Mouse (Mus musculus): ENCODE measurements around the gene Gm20388. TPM values are rescaled to one million over a fixed set of nuclear protein-coding genes. Genes with fewer than 3 reads are reported as not detected.
A peak's percentile ranks its signal among the peaks of the same experiment; 100 is the strongest.

The Gm20388 gene
- polyA plus RNA-seq, 1 experiment: 49.7 TPM

DNA sequence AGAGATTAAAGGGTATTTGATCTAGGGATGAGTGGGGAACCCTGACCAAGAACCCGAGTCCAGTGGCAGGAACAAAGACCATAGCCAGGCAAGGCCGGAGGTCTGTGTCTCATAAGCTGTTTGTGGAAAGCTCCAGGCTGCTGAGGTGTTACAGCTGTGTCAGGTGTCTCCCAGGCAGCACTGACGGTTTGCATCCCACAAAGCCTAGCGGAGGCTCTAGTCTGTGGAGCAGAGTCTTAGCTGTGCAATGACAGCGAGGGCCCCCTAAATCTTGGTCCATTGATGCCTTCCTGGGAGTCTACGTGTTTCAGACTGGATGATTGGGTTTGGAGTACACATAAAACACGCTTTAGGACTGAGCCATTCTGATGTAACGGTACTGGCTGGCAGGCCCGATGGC, 3491.3 kb downstream of the Gm20388 start:
- WGBS: 89% methylated on average over 9 of the region's 9 CpGs
- TF ChIP-seq CTCF (conservative IDR thresholded peaks at IDR 0.05; ENCODE audit: insufficient read depth, insufficient read length, low read depth, low read length): no peak
- TF ChIP-seq POLR2A (IDR thresholded peaks at IDR 0.05; ENCODE audit: low read depth, low read length): no peak
- H3K4me3 ChIP-seq (ENCODE audit: insufficient read depth, low read depth, low read length): no peak overlapping the region
- DNase-seq: no peak
- H3K27me3 ChIP-seq (replicated peaks; ENCODE audit: control insufficient read depth, insufficient read depth, low read length): no peaks in the 10 kb centered on the region
- no peaks in the 10 kb centered on the region for H3K4me1 ChIP-seq (ENCODE audit: control insufficient read depth, insufficient read depth, low read length)
- no peak overlapping the region for H3K27ac ChIP-seq (ENCODE audit: insufficient read depth, low read depth, low read length)
- no peaks in the 10 kb centered on the region for H3K36me3 ChIP-seq (ENCODE audit: control insufficient read depth, insufficient read depth, low read length)

- Histone ChIP-seq H3K27me3 (replicated peaks; ENCODE audit: control insufficient read depth, insufficient read depth, low read length) (no peaks in the 10 kb centered on the region), H3K36me3 (ENCODE audit: control insufficient read depth, insufficient read depth, low read length) (no peaks in the 10 kb centered on the region), H3K4me1 (ENCODE audit: control insufficient read depth, insufficient read depth, low read length) (no peaks in the 10 kb centered on the region), H3K27ac (ENCODE audit: insufficient read depth, low read depth, low read length) (no peak overlapping the region), H3K4me3 (ENCODE audit: insufficient read depth, low read depth, low read length) (no peak overlapping the region)
- WGBS: 72% methylated on average over 9 of the region's 9 CpGs
- no peak for TF ChIP-seq POLR2A (IDR thresholded peaks at IDR 0.05; ENCODE audit: low read depth, low read length)
- TF ChIP-seq CTCF (conservative IDR thresholded peaks at IDR 0.05; ENCODE audit: insufficient read depth, insufficient read length, low read depth, low read length): no peak
- no peak for DNase-seq
These were observed 3492.2 kb downstream of the Gm20388 start for GRCm38 (mm10) chr8:123402730-123403326.

GRCm38 (mm10) chr8:123404521-123404920, 3493.9 kb downstream of the Gm20388 start:
- 20% methylated on average over 8 of the region's 8 CpGs for WGBS
- Histone ChIP-seq H3K36me3 (ENCODE audit: control insufficient read depth, insufficient read depth, low read length) (no peaks in the 10 kb centered on the region), H3K4me3 (ENCODE audit: insufficient read depth, low read depth, low read length) (no peak overlapping the region), H3K4me1 (ENCODE audit: control insufficient read depth, insufficient read depth, low read length) (no peaks in the 10 kb centered on the region), H3K27ac (ENCODE audit: insufficient read depth, low read depth, low read length) (no peak overlapping the region), H3K27me3 (replicated peaks; ENCODE audit: control insufficient read depth, insufficient read depth, low read length) (no peaks in the 10 kb centered on the region)
- DNase-seq: no peak
- TF ChIP-seq POLR2A (IDR thresholded peaks at IDR 0.05; ENCODE audit: low read depth, low read length) (no peak), CTCF (conservative IDR thresholded peaks at IDR 0.05; ENCODE audit: insufficient read depth, insufficient read length, low read depth, low read length) (no peak)

DNA sequence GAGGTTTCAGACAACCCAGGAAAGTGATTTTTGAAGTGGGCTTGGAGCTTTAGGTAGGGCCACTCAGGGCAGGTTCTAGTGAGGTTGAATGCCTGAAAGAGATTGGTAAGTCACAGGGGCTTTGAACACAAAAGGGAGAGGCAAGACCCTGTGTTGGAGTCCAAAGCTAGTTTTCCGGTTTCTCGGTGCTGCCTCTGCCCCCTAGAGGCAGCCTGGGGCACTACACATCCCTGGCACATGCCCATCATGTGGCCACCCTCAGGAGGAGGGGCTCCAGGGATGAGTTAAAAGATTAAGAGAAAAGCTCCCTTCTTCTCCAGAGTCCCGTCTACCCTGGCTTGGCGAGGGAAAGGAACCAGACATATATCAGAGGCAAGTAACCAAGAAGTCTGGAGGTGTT, 3496.1 kb downstream of the Gm20388 start, which contains the start of gene Mc1r:
Gene Mc1r (plus strand): TSS at position 322 of the 400 bp plus-strand sequence.
- TF ChIP-seq POLR2A (IDR thresholded peaks at IDR 0.05; ENCODE audit: low read depth, low read length): no peak
- peak; percentile 80 for TF ChIP-seq CTCF (conservative IDR thresholded peaks at IDR 0.05; ENCODE audit: insufficient read depth, insufficient read length, low read depth, low read length)
- 14% methylated on average over 4 of the region's 4 CpGs for WGBS
- peak; percentile 64 for DNase-seq
- no peak within 1 kb of the TSS for H3K4me3 ChIP-seq (ENCODE audit: insufficient read depth, low read depth, low read length)
- no peaks in the 10 kb centered on the region for H3K36me3 ChIP-seq (ENCODE audit: control insufficient read depth, insufficient read depth, low read length)
- no peaks in the 10 kb centered on the region for H3K27me3 ChIP-seq (replicated peaks; ENCODE audit: control insufficient read depth, insufficient read depth, low read length)
- no peaks in the 10 kb centered on the region for H3K4me1 ChIP-seq (ENCODE audit: control insufficient read depth, insufficient read depth, low read length)
- no peak within 1 kb of the TSS for H3K27ac ChIP-seq (ENCODE audit: insufficient read depth, low read depth, low read length)

DNA sequence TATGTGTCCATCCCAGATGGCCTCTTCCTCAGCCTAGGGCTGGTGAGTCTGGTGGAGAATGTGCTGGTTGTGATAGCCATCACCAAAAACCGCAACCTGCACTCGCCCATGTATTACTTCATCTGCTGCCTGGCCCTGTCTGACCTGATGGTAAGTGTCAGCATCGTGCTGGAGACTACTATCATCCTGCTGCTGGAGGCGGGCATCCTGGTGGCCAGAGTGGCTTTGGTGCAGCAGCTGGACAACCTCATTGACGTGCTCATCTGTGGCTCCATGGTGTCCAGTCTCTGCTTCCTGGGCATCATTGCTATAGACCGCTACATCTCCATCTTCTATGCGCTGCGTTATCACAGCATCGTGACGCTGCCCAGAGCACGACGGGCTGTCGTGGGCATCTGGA, 3497.0 kb downstream of the Gm20388 start:
- no peaks in the 10 kb centered on the region for H3K4me1 ChIP-seq (ENCODE audit: control insufficient read depth, insufficient read depth, low read length)
- no peak overlapping the region for H3K4me3 ChIP-seq (ENCODE audit: insufficient read depth, low read depth, low read length)
- DNase-seq: no peak
- no peaks in the 10 kb centered on the region for H3K36me3 ChIP-seq (ENCODE audit: control insufficient read depth, insufficient read depth, low read length)
- no peaks in the 10 kb centered on the region for H3K27me3 ChIP-seq (replicated peaks; ENCODE audit: control insufficient read depth, insufficient read depth, low read length)
- H3K27ac ChIP-seq (ENCODE audit: insufficient read depth, low read depth, low read length): no peak overlapping the region
- TF ChIP-seq POLR2A (IDR thresholded peaks at IDR 0.05; ENCODE audit: low read depth, low read length) (no peak), CTCF (conservative IDR thresholded peaks at IDR 0.05; ENCODE audit: insufficient read depth, insufficient read length, low read depth, low read length) (no peak)
- WGBS: 88% methylated on average over 13 of the region's 13 CpGs

DNA sequence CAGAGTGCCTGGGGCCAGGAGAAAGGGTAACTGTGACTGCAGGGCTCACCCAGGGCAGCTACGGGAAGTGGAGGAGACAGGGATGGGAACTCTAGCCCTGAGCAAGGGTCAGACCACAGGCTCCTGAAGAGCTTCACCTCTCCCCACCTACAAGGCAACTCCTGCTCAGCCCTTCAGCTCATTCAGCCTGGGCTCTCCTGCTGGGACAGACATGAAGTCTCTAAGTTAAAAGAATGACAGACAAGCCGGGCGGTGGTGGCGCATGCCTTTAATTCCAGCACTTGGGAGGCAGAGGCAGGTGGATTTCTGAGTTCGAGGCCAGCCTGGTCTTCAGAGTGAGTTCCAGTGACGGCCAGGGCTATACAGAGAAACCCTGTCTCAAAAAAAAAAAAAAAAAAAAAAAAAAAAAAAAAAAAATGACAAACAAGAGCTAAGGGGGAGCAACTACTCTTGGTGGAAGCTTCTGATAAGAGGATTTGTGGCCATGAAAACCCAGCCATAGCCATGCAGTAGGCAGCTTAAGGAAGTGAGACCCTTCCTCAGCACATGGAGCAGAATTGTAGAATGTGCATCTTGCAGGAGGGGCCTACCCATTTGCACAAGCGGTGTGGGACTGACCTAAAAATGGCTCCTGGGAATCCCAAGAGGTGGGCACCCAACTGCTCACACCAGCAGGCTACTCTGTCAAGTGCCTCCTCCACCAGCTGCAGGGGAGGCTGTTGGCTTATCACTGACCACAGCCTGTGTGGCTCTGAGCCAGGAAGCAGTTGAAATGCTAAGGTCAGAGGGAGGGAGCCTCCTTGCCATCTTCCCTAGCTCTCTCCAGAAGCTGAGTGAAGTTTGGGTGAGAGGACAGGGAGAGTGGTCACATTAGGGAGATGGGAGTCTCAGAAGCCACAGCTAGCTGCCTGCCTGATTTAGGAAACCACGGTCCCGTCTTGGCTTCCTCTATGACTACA, 3498.2 kb downstream of the Gm20388 start:
- H3K27me3 ChIP-seq (replicated peaks; ENCODE audit: control insufficient read depth, insufficient read depth, low read length): no peaks in the 10 kb centered on the region
- WGBS: 68% methylated on average over 9 of the region's 9 CpGs
- TF ChIP-seq CTCF (conservative IDR thresholded peaks at IDR 0.05; ENCODE audit: insufficient read depth, insufficient read length, low read depth, low read length) (no peak), POLR2A (IDR thresholded peaks at IDR 0.05; ENCODE audit: low read depth, low read length) (no peak)

GRCm38 (mm10) chr8:123410049-123410587, 3499.5 kb downstream of the Gm20388 start:
- Histone ChIP-seq H3K27ac (ENCODE audit: insufficient read depth, low read depth, low read length) (no peak overlapping the region), H3K36me3 (ENCODE audit: control insufficient read depth, insufficient read depth, low read length) (no peaks in the 10 kb centered on the region), H3K4me3 (ENCODE audit: insufficient read depth, low read depth, low read length) (no peak overlapping the region), H3K27me3 (replicated peaks; ENCODE audit: control insufficient read depth, insufficient read depth, low read length) (no peaks in the 10 kb centered on the region), H3K4me1 (ENCODE audit: control insufficient read depth, insufficient read depth, low read length) (no peaks in the 10 kb centered on the region)
- no peak for TF ChIP-seq POLR2A (IDR thresholded peaks at IDR 0.05; ENCODE audit: low read depth, low read length)
- no peak for TF ChIP-seq CTCF (conservative IDR thresholded peaks at IDR 0.05; ENCODE audit: insufficient read depth, insufficient read length, low read depth, low read length)
- no peak for DNase-seq
- 49% methylated on average over 8 of the region's 8 CpGs for WGBS

More for the DNA sequence above, 3498.2 kb downstream of the Gm20388 start:
- no peak overlapping the region for H3K4me3 ChIP-seq (ENCODE audit: insufficient read depth, low read depth, low read length)
- no peak overlapping the region for H3K27ac ChIP-seq (ENCODE audit: insufficient read depth, low read depth, low read length)
- no peaks in the 10 kb centered on the region for H3K4me1 ChIP-seq (ENCODE audit: control insufficient read depth, insufficient read depth, low read length)
- DNase-seq: no peak
- no peaks in the 10 kb centered on the region for H3K36me3 ChIP-seq (ENCODE audit: control insufficient read depth, insufficient read depth, low read length)

Measured in kidney, adult 2 months (tissue).